Mouse (Mus musculus) heart, adult 2 months (tissue): ENCODE results near the gene Fam19a2. TPM values are rescaled to one million over a fixed set of nuclear protein-coding genes. Genes with fewer than 3 reads are reported as not detected.

Experiments
- DNase-seq, 2 experiments: peaks; one replicate each; pipeline ENCODE4 v3.0.0; 2021
- H3K27ac ChIP-seq: fragments of 200-600 bp; 2 replicates; pipeline ENCODE4 v1.8.1; 2022
- H3K27me3 ChIP-seq: fragments of 200-500 bp; 2 replicates; pipeline ENCODE4 v1.6.1; 2012; ENCODE audit warnings: mild to moderate bottlenecking, low read length, inconsistent platforms, mixed read lengths; ENCODE audit not compliant: control insufficient read depth, insufficient read depth
- H3K36me3 ChIP-seq: fragments of 200-500 bp; 2 replicates; pipeline ENCODE4 v1.6.1; 2012; ENCODE audit warnings: low read length, inconsistent platforms; ENCODE audit not compliant: control insufficient read depth, insufficient read depth
- H3K4me1 ChIP-seq: fragments of 200-500 bp; 2 replicates; pipeline ENCODE4 v1.6.1; 2011; ENCODE audit warnings: low read length; ENCODE audit not compliant: control insufficient read depth, insufficient read depth
- H3K4me3 ChIP-seq: fragments of 200-600 bp; 2 replicates; pipeline ENCODE4 v1.8.1; 2022
- H3K79me2 ChIP-seq: fragments of 200-500 bp; replicated peaks from 2 replicates; pipeline ENCODE4 v1.6.1; 2012; ENCODE audit warnings: mild to moderate bottlenecking, inconsistent platforms, low read length, moderate library complexity, mixed read lengths; ENCODE audit not compliant: control insufficient read depth, insufficient read depth
- H3K9ac ChIP-seq: fragments of 200-500 bp; 2 replicates; pipeline ENCODE4 v1.6.1; 2012; ENCODE audit warnings: low read depth, mild to moderate bottlenecking, control low read depth, inconsistent platforms, low read length, mixed read lengths
- CTCF ChIP-seq: fragments of 200-600 bp; IDR thresholded peaks from 2 replicates; pipeline ENCODE4 v1.8.1; 2022; ENCODE audit warnings: antibody characterized with exemption, mild to moderate bottlenecking, moderate library complexity
- EP300 ChIP-seq: fragments of 200-500 bp; IDR thresholded peaks from 2 replicates; pipeline ENCODE4 v1.6.1; 2011; ENCODE audit warnings: low read depth, low read length, control low read depth; ENCODE audit not compliant: insufficient read depth
- POLR2A ChIP-seq: fragments of 200-500 bp; IDR thresholded peaks from 2 replicates; pipeline ENCODE4 v1.6.1; 2011; ENCODE audit warnings: mild to moderate bottlenecking, low read depth, low read length, control low read depth; ENCODE audit not compliant: insufficient read depth
- WGBS: fragments of 180-500 bp; shearing (Covaris S2); methylation state at CpG from one replicate; pipeline ENCODE4 v1.1.7; 2018; 5-methylcytosine and 5-hydroxymethylcytosine counted together
- intact Hi-C: fragments of 180-260 bp; cut with DNase I; formaldehyde crosslinking; loops from one replicate; pipeline ENCODE4 v1.15.1; 2025
- polyA plus RNA-seq: library from polyadenylated mRNA; depleted of rRNA; stranded (reverse); fragments of >200 nt; gene quantifications from 2 replicates; pipeline ENCODE4 v1.2.3, GENCODE M21; 2012
- total RNA-seq, 2 experiments: library from RNA; stranded (reverse); gene quantifications; 2 replicates each; pipeline ENCODE4 v1.2.3; 2021

Fam19a2 gene
- total and polyA plus RNA-seq, 3 experiments, result 0.11 to 0.13 TPM; not detected in 1

DNA sequence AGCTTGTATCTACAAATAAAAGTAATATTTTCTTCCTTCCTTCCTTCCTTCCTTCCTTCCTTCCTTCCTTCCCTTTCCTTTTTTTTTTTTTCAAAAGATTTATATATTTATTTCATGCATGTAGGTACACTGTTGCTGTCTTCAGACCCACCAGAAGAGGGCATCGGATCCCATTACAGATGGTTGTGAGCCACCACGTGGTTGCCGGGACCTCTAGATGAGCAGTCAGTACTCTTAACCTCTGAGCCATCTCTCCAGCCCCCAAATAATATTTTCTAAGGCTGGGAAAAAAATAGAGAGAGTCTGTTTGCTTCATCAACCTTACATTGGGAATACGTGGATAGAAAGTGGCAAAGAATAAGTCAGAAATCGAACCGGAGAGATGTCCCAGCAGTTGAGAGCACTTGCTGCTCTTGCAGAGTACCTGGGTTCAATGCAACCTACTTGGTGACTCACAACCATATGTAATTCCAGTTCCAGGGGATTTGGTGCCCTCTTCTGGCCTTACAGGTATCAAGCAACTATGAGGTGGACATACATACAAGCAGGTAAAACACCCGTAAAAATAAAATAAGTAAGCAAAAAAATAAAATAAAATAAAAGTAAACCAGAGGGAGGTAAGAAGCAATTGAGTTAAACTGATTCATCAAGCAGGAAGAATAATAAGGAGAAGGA, 8.0 kb upstream of the Fam19a2 start:
- TF ChIP-seq CTCF (0 out of 2 replicates have a peak, but pooled peaks have one; percentile 10), POLR2A (no peak), EP300 (no peak)
- no peak for DNase-seq
- Histone ChIP-seq H3K27ac (no peak overlapping the region), H3K79me2 (no peaks in the 10 kb centered on the region), H3K36me3 (no peaks in the 10 kb centered on the region), H3K4me3 (no peak overlapping the region), H3K4me1 (no peaks in the 10 kb centered on the region), H3K9ac (no peak overlapping the region), H3K27me3 (no peaks in the 10 kb centered on the region)
- 81% methylated on average over 7 of the region's 7 CpGs for WGBS
- intact Hi-C loops, result no loop called here

DNA sequence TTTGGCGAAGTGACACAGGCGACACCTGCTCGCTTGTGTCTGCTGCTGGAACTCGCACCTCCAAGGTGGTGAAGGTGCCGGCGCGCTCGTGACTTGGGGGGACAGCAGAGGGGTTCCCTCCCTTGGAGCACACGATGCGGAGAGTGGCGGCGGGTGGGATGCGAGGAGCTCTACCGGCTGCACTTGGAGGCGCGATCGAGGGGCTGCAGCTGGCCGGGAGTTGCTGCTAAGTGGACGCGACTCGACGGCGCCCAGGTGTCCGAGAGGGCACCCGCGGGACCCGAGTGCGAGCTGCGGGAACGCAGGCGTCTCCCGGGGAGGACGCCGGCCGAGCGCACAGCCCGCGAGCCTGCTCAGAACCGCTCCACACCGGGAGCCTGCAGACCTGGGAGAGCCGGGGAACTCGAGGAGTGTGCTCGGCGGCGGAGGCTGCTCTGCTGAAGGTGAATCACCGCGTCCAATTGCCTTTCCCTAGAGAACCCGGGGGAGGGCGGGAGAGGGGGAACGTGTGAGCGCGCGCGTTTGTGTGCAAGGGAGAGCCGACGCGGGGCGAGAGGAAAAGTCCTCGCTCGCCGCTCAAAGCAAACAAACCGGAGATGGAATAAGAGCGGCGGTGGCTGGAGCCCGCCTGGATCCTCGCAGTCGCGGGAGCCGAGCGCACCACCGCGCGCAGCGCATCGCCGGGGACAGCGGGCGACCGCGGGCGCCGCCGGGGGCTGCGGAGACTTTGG, 830 bp downstream of the Fam19a2 start:
- H3K27ac ChIP-seq, result no peak overlapping the region
- H3K9ac ChIP-seq, result no peak overlapping the region
- DNase-seq, result peak; percentile 4 to 23
- H3K79me2 ChIP-seq, result no peaks in the 10 kb centered on the region
- peaks cover 2% of the 10 kb centered on the region for H3K4me1 ChIP-seq
- WGBS, result under 1% methylated on average over 84 of the region's 84 CpGs
- no peak for TF ChIP-seq CTCF
- TF ChIP-seq POLR2A, result no peak
- no peak for TF ChIP-seq EP300
- H3K36me3 ChIP-seq, result no peaks in the 10 kb centered on the region
- intact Hi-C loops, result no loop called here
- peak overlapping the region; percentile 12; the same call in 1 of the 2 replicates for H3K4me3 ChIP-seq
- H3K27me3 ChIP-seq, result peaks cover 19% of the 10 kb centered on the region

DNA sequence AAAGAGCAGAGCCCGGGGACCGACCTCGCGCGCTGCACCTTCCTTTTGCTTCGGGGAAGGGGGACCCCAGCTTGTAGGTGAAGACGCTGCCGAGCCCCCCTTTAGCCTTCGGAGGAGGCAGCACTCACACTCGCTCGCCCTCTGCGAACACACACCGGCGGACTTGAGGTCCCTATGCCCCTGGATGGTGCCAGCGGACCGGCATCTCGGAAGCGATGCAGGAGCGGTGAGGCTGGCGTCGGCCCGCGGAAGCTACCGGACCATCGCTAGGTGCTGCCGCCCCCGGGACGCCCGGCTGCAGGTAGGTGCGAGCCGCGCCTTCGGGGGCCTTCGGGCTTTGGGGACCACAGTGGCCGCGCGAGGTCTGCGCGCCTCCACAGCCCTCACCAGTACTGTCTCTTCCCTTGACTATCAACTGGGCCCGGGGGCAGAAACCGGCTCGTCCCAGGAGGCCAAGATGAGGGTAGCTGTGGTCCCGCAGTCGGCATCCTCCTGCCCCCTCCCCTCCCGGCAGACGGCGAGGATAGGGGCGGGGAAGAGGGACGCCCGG, 1.5 kb downstream of the Fam19a2 start:
- H3K4me1 ChIP-seq, result peaks cover 2% of the 10 kb centered on the region
- DNase-seq, result no peak
- H3K9ac ChIP-seq, result no peak overlapping the region
- intact Hi-C loops, result no loop called here
- no peaks in the 10 kb centered on the region for H3K36me3 ChIP-seq
- WGBS, result 2% methylated on average over 50 of the region's 50 CpGs
- no peak overlapping the region for H3K27ac ChIP-seq
- peak overlapping the region; percentile 12; the same call in 1 of the 2 replicates for H3K4me3 ChIP-seq
- TF ChIP-seq POLR2A, result no peak
- TF ChIP-seq EP300, result no peak
- TF ChIP-seq CTCF, result no peak
- H3K79me2 ChIP-seq, result no peaks in the 10 kb centered on the region
- H3K27me3 ChIP-seq, result peaks cover 19% of the 10 kb centered on the region

DNA sequence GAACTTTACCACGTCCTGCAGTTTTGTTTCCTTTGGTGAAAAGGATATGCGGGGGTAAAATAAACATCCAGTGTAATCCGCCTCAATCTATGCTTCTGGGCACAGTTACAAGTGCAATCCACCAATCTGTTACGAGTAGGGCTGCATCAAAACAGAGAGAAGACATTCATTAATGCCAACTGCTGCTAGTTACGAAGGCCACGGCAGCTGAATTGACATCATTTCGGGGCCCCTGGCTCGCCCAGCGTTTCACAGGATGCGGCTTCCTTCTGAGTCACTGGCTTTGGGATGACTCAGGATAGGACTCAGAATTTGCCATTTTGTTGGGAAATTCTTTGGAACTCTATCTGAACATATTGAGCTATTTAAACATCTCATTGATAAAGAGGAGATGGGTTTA, 4.8 kb downstream of the Fam19a2 start:
- Histone ChIP-seq H3K4me1 (peaks cover 2% of the 10 kb centered on the region), H3K9ac (no peak overlapping the region), H3K4me3 (no peak overlapping the region), H3K36me3 (no peaks in the 10 kb centered on the region), H3K79me2 (no peaks in the 10 kb centered on the region), H3K27me3 (peaks cover 19% of the 10 kb centered on the region), H3K27ac (no peak overlapping the region)
- WGBS, result 44% methylated on average over 10 of the region's 10 CpGs
- no peak for TF ChIP-seq CTCF
- TF ChIP-seq POLR2A, result no peak
- TF ChIP-seq EP300, result no peak
- no peak for DNase-seq
- intact Hi-C loops, result no loop called here

DNA sequence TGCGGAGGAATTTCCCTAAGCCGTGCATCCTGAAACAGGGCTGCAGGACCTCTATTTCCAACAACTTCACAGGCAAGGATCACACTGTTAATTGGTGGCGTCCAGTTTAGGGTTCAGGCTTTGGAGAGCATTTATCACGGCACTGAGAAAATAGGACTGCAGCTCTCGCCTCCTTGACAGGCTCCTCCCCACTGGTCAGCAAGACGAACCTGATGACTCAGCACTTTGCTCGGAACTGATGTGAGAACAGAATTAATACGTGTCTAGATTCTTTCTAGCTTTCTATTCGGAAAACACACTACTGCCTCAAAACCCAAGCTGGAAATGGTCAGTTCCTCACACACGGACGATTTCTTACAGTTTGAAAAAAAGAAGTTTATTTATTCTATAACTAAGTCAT, 10.8 kb downstream of the Fam19a2 start:
- Histone ChIP-seq H3K27ac (no peak overlapping the region), H3K27me3 (no peaks in the 10 kb centered on the region), H3K9ac (no peak overlapping the region), H3K79me2 (no peaks in the 10 kb centered on the region), H3K4me1 (no peaks in the 10 kb centered on the region), H3K4me3 (no peak overlapping the region), H3K36me3 (no peaks in the 10 kb centered on the region)
- WGBS, result 58% methylated on average over 11 of the region's 11 CpGs
- intact Hi-C loops, result no loop called here
- DNase-seq, result no peak
- TF ChIP-seq POLR2A, result no peak
- no peak for TF ChIP-seq CTCF
- TF ChIP-seq EP300, result no peak

DNA sequence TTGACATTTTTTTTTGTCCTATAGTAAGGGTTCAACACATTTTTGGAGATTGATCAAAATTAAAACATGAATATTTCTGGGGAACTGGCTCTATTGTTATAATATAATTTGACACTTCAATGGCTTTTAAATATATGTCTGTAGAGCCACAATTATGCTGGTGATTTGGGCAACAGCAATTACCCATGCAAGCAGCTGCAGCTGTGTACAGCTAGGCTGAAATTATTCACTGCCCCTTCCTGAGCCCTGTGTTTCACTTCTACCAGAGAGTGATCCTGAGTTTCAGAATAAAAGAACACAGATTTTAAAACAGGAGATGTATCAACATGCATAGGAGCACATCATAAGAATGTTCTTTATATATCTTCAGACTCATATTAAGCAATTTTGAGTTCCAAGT, 43.5 kb downstream of the Fam19a2 start:
- no peak overlapping the region for H3K27ac ChIP-seq
- no peak for DNase-seq
- H3K4me1 ChIP-seq, result no peaks in the 10 kb centered on the region
- no peaks in the 10 kb centered on the region for H3K27me3 ChIP-seq
- no peak overlapping the region for H3K9ac ChIP-seq
- no peaks in the 10 kb centered on the region for H3K79me2 ChIP-seq
- no peak for TF ChIP-seq CTCF
- H3K4me3 ChIP-seq, result no peak overlapping the region
- no peaks in the 10 kb centered on the region for H3K36me3 ChIP-seq
- intact Hi-C loops, result no loop called here
